Mouse (Mus musculus) monocyte, adult 5-6 weeks (primary cell): ENCODE data around the gene Tdo2. TPM values are rescaled to one million over a fixed set of nuclear protein-coding genes. Genes with fewer than 3 reads are reported as not detected.

Experiments
- ATAC-seq: fragments of 153-309, 156-312 bp; replicated peaks from 2 replicates; pipeline ENCODE4 v1.8.0; 2017; ENCODE audit warnings: mild to moderate bottlenecking; ENCODE audit not compliant: low TSS enrichment, insufficient number of reproducible peaks, severe bottlenecking, poor library complexity, low FRiP score
- total RNA-seq: library from RNA; stranded (forward); fragments of 200-1000, 200-491, 200-594 nt; gene quantifications from 3 replicates; pipeline ENCODE4 v1.2.3, GENCODE M21; 2017

Gene Tdo2
- total RNA-seq, 1 experiment from 2014 or later, result not detected

- no peak for ATAC-seq
Measured at GRCm38 (mm10) chr3:81910286-81911036, 65.5 kb downstream of the Tdo2 start.

Other genes with a start within 250 kb of the Tdo2 start
- 23.3 to 50.0 TPM (median 31.5 TPM) in 3 replicates for gene Ctso, start 43.6 kb downstream of the Tdo2 start, total RNA-seq
- not detected in 3 replicates for gene Asic5, start 6.1 kb upstream of the Tdo2 start, total RNA-seq
- 0.19 to 10.4 TPM (median 1.6 TPM) in 3 replicates for gene Gucy1b1, start 98.5 kb upstream of the Tdo2 start, total RNA-seq
- 0.21 to 0.49 TPM in 2 of 3 replicates, not detected in the other for gene Gucy1a1, start 169.6 kb upstream of the Tdo2 start, total RNA-seq